Mouse (Mus musculus) erythroblast, embryonic 14.5 days (primary cell): ENCODE measurements around the gene Vrk1. TPM values are rescaled to one million over a fixed set of nuclear protein-coding genes. Genes with fewer than 3 reads are reported as not detected.

Experiments used
- H3K27me3 ChIP-seq: 2 replicates; pipeline ENCODE4 v1.6.1; 2012; ENCODE audit warnings: inconsistent platforms; ENCODE audit not compliant: control insufficient read depth
- H3K36me3 ChIP-seq: 2 replicates; pipeline ENCODE4 v1.6.1; 2012; ENCODE audit warnings: mild to moderate bottlenecking, inconsistent platforms; ENCODE audit not compliant: control insufficient read depth
- H3K4me1 ChIP-seq: 2 replicates; pipeline ENCODE4 v1.6.1; 2012; ENCODE audit warnings: inconsistent platforms; ENCODE audit not compliant: control insufficient read depth
- H3K4me3 ChIP-seq: replicated peaks from 2 replicates; pipeline ENCODE3; 2012; ENCODE audit warnings: moderate library complexity, mild to moderate bottlenecking, inconsistent platforms
- H3K9me3 ChIP-seq: 2 replicates; pipeline ENCODE4 v1.6.1; 2012; ENCODE audit warnings: low read length, inconsistent platforms, mixed read lengths; ENCODE audit not compliant: control insufficient read depth
- GATA1 ChIP-seq: IDR thresholded peaks from 2 replicates; pipeline ENCODE4 v1.6.1; 2012; ENCODE audit warnings: low read length, inconsistent platforms, mixed read lengths
- TAL1 ChIP-seq: IDR thresholded peaks from 3 replicates; pipeline ENCODE4 v1.6.1; 2012; ENCODE audit warnings: low read length, inconsistent platforms, mixed read lengths
- polyA plus RNA-seq: library from polyadenylated mRNA; stranded (reverse); fragments of >175 nt; gene quantifications from 2 replicates; pipeline ENCODE4 v1.2.3, GENCODE M21; 2012

Gene Vrk1
- polyA plus RNA-seq, 1 experiment: 6.7 TPM

GRCm38 (mm10) chr12:106124581-106124980 lies 114.6 kb downstream of the Vrk1 start:
- Histone ChIP-seq H3K4me1 (no peaks in the 10 kb centered on the region), H3K36me3 (no peaks in the 10 kb centered on the region), H3K27me3 (no peaks in the 10 kb centered on the region; the same call in 1 of the 2 replicates), H3K9me3 (peaks cover 60% of the 10 kb centered on the region), H3K4me3 (no peak overlapping the region)
- TF ChIP-seq TAL1 (no peak), GATA1 (no peak)

Other genes starting within 250 kb of the Vrk1 start
- 8.4 and 14.5 TPM in 2 replicates for gene Papola, start 225.5 kb upstream of the Vrk1 start, polyA plus RNA-seq